Mouse (Mus musculus): ENCODE results near the gene Tbl3. TPM values are rescaled to one million over a fixed set of nuclear protein-coding genes. Genes with fewer than 3 reads are reported as not detected.
"Not testable (repeated sequence)": the region's sequence is repeated elsewhere in the genome, so short reads cannot be mapped to it uniquely, and the experiment has no call there.

Gene Tbl3
- total RNA-seq, 2 experiments from 2014 or later = 30.9 to 32.8 TPM

- Histone ChIP-seq H3K27ac (peak overlapping the region; percentile 98), H3K4me3 (peak overlapping the region; percentile 98)
- TF ChIP-seq CTCF (conservative IDR thresholded peaks at IDR 0.05) = no peak
- DNase-seq (ENCODE audit: low spot score in 2 of 2) = no peak
Measured at GRCm38 (mm10) chr17:24723122-24723880, 15.8 kb upstream of the Tbl3 start.

GRCm38 (mm10) chr17:24722220-24722924 lies 14.9 kb upstream of the Tbl3 start:
- H3K4me3 ChIP-seq = peak overlapping the region; percentile 8; the same call in 1 of the 2 replicates
- DNase-seq (ENCODE audit: low spot score in 2 of 2) = no peak
- no peak overlapping the region for H3K27ac ChIP-seq

GRCm38 (mm10) chr17:24721383-24721955 lies 14.0 kb upstream of the Tbl3 start:
- not testable (repeated sequence) for H3K27ac ChIP-seq; DNase-seq (ENCODE audit: low spot score in 2 of 2)
- H3K4me3 ChIP-seq = peak overlapping the region; percentile 31

More at GRCm38 (mm10) chr17:24722220-24722924, 14.9 kb upstream of the Tbl3 start:
- no peak for TF ChIP-seq CTCF (conservative IDR thresholded peaks at IDR 0.05)

- DNase-seq (ENCODE audit: low spot score in 2 of 2) = not testable (repeated sequence)
- Histone ChIP-seq H3K27ac (peak overlapping the region; percentile 83), H3K4me3 (peak overlapping the region; percentile 76)
Measured at GRCm38 (mm10) chr17:24720616-24721015, 13.2 kb upstream of the Tbl3 start.

GRCm38 (mm10) chr17:24719494-24720222 lies 12.2 kb upstream of the Tbl3 start:
- Histone ChIP-seq H3K27ac (peak overlapping the region; percentile 88), H3K4me3 (peak overlapping the region; percentile 76)
- peak; percentile 98 to 99 for DNase-seq (ENCODE audit: low spot score in 2 of 2)
- no peak for TF ChIP-seq CTCF (conservative IDR thresholded peaks at IDR 0.05)

GRCm38 (mm10) chr17:24718938-24719337 lies 11.5 kb upstream of the Tbl3 start:
- DNase-seq (ENCODE audit: low spot score in 2 of 2) = not testable (repeated sequence)
- peak; percentile 45 for TF ChIP-seq CTCF (conservative IDR thresholded peaks at IDR 0.05)
- Histone ChIP-seq H3K4me3 (peak overlapping the region; percentile 76), H3K27ac (peak overlapping the region; percentile 88; the same call in 1 of the 2 replicates)

GRCm38 (mm10) chr17:24717943-24718342 lies 10.5 kb upstream of the Tbl3 start, which contains the start of the genes Rnf151 and Rps2:
TSS of gene Rnf151 (minus strand) at chr17:24718063.
TSS of gene Rps2 (plus strand) at chr17:24718116.
- DNase-seq (ENCODE audit: low spot score in 2 of 2) = no peak
- H3K4me3 ChIP-seq = peak within 1 kb of the TSS; percentile 76
- H3K27ac ChIP-seq = no peak within 1 kb of the TSS
- TF ChIP-seq CTCF (conservative IDR thresholded peaks at IDR 0.05) = no peak

- DNase-seq (ENCODE audit: low spot score in 2 of 2) = no peak
- TF ChIP-seq CTCF (conservative IDR thresholded peaks at IDR 0.05) = no peak
- Histone ChIP-seq H3K27ac (no peak overlapping the region), H3K4me3 (no peak overlapping the region)
Measured at GRCm38 (mm10) chr17:24716166-24716682, 8.8 kb upstream of the Tbl3 start.

GRCm38 (mm10) chr17:24715556-24715955 lies 8.1 kb upstream of the Tbl3 start:
- Histone ChIP-seq H3K27ac (no peak overlapping the region), H3K4me3 (no peak overlapping the region)
- no peak for TF ChIP-seq CTCF (conservative IDR thresholded peaks at IDR 0.05)
- DNase-seq (ENCODE audit: low spot score in 2 of 2) = no peak

GRCm38 (mm10) chr17:24708646-24709045 lies 1.2 kb upstream of the Tbl3 start:
- TF ChIP-seq CTCF (conservative IDR thresholded peaks at IDR 0.05) = peak; percentile 78
- DNase-seq (ENCODE audit: low spot score in 2 of 2) = no peak
- H3K4me3 ChIP-seq = no peak overlapping the region
- H3K27ac ChIP-seq = no peak overlapping the region

GRCm38 (mm10) chr17:24707801-24708425 lies 453 bp upstream of the Tbl3 start:
- DNase-seq (ENCODE audit: low spot score in 2 of 2) = no peak
- H3K4me3 ChIP-seq = peak overlapping the region; percentile 92
- H3K27ac ChIP-seq = peak overlapping the region; percentile 85
- no peak for TF ChIP-seq CTCF (conservative IDR thresholded peaks at IDR 0.05)

GRCm38 (mm10) chr17:24705821-24706220 lies 1.6 kb downstream of the Tbl3 start:
- DNase-seq (ENCODE audit: low spot score in 2 of 2) = no peak
- no peak overlapping the region for H3K27ac ChIP-seq
- TF ChIP-seq CTCF (conservative IDR thresholded peaks at IDR 0.05) = no peak
- no peak overlapping the region for H3K4me3 ChIP-seq

All from layer of hippocampus, adult 2 months (tissue).